Mouse (Mus musculus): ENCODE measurements around the gene 2700049A03Rik.
"Not testable (repeated sequence)": the region's sequence is repeated elsewhere in the genome, so short reads cannot be mapped to it uniquely, and the experiment has no call there.

Gene 2700049A03Rik

GRCm38 (mm10) chr12:71136130-71136973, at the start of gene 2700049A03Rik, which contains the start of gene Timm9:
Gene 2700049A03Rik, plus strand, starts transcription at chr12:71136848.
Gene Timm9, minus strand, starts transcription at chr12:71136684.
- peak; percentile 90 for DNase-seq (ENCODE audit: low spot score)

- not testable (repeated sequence) for DNase-seq (ENCODE audit: low spot score)
Measured at GRCm38 (mm10) chr12:71104275-71104674, 32.4 kb upstream of the 2700049A03Rik start.

- DNase-seq (ENCODE audit: low spot score), result no peak
Measured at GRCm38 (mm10) chr12:71107216-71107771, 29.4 kb upstream of the 2700049A03Rik start.

GRCm38 (mm10) chr12:71111331-71111730, 25.3 kb upstream of the 2700049A03Rik start, which contains the start of gene Tomm20l:
Gene Tomm20l, plus strand, starts transcription at chr12:71111428.
- peak; percentile 48 for DNase-seq (ENCODE audit: low spot score)

- no peak for DNase-seq (ENCODE audit: low spot score)
Measured at GRCm38 (mm10) chr12:71113074-71113473, 23.6 kb upstream of the 2700049A03Rik start.

GRCm38 (mm10) chr12:71113675-71114288, 22.9 kb upstream of the 2700049A03Rik start:
- peak; percentile 78 for DNase-seq (ENCODE audit: low spot score)

GRCm38 (mm10) chr12:71116411-71116810, 20.2 kb upstream of the 2700049A03Rik start:
- no peak for DNase-seq (ENCODE audit: low spot score)

- no peak for DNase-seq (ENCODE audit: low spot score)
Measured at GRCm38 (mm10) chr12:71122731-71123130, 13.9 kb upstream of the 2700049A03Rik start.

- no peak for DNase-seq (ENCODE audit: low spot score)
Measured at GRCm38 (mm10) chr12:71123286-71123685, 13.4 kb upstream of the 2700049A03Rik start.

- DNase-seq (ENCODE audit: low spot score), result no peak
Measured at GRCm38 (mm10) chr12:71135581-71135980, 1.1 kb upstream of the 2700049A03Rik start.

- DNase-seq (ENCODE audit: low spot score), result peak; percentile 92
Measured at GRCm38 (mm10) chr12:71136974-71137491, 385 bp downstream of the 2700049A03Rik start.

- no peak for DNase-seq (ENCODE audit: low spot score)
Measured at GRCm38 (mm10) chr12:71137686-71138085, 1.0 kb downstream of the 2700049A03Rik start.

- DNase-seq (ENCODE audit: low spot score), result no peak
Measured at GRCm38 (mm10) chr12:71139258-71139828, 2.7 kb downstream of the 2700049A03Rik start.

GRCm38 (mm10) chr12:71141189-71141588, 4.5 kb downstream of the 2700049A03Rik start:
- no peak for DNase-seq (ENCODE audit: low spot score)

- peak; percentile 22 for DNase-seq (ENCODE audit: low spot score)
Measured at GRCm38 (mm10) chr12:71147641-71148040, 11.0 kb downstream of the 2700049A03Rik start.

GRCm38 (mm10) chr12:71148801-71149200, 12.2 kb downstream of the 2700049A03Rik start:
- DNase-seq (ENCODE audit: low spot score), result no peak

- no peak for DNase-seq (ENCODE audit: low spot score)
Measured at GRCm38 (mm10) chr12:71149456-71149855, 12.8 kb downstream of the 2700049A03Rik start.

- DNase-seq (ENCODE audit: low spot score), result no peak
Measured at GRCm38 (mm10) chr12:71150167-71150566, 13.5 kb downstream of the 2700049A03Rik start.

- no peak for DNase-seq (ENCODE audit: low spot score)
Measured at GRCm38 (mm10) chr12:71154979-71155378, 18.3 kb downstream of the 2700049A03Rik start.

GRCm38 (mm10) chr12:71157974-71158373, 21.3 kb downstream of the 2700049A03Rik start:
- DNase-seq (ENCODE audit: low spot score), result no peak

GRCm38 (mm10) chr12:71164410-71164809, 27.8 kb downstream of the 2700049A03Rik start:
- no peak for DNase-seq (ENCODE audit: low spot score)

- DNase-seq (ENCODE audit: low spot score), result no peak
Measured at GRCm38 (mm10) chr12:71169911-71170310, 33.3 kb downstream of the 2700049A03Rik start.
